22 mouse cellular contexts compared by ENCODE assay signal in the genomic region with DNA sequence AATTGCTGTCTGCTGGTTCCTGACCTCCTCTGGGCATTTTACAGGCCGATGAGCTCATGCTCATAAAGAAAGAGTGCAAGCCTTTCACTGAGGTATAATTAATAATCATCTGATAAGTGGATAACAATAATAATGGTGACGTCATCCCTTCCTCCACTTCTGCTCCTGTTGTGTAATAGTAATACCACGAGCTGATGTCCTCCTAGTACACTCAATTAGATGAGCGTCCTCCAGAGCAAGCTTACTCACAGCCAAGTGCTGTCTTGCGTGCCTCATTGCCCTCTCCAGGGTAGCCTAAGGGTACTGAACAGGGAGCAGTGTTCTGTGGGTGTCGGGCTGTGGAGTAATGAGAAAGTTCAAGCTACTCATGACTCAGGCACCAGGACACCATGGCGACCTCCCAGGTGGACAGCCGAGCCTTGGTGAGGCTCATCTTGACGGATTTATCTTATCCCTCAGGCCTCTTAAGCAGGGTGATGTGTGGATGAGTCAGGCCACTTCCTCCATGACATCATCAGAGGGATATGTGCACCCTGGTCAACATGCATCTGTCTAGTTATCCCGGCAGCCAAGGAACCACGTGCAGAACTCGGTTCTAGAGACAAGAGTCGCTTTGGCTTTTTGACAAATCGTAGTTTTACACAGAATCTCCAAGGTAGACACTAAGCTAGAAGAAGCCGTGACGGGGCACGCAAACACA.
DNase-seq lines count a peak whose midpoint lies in the region; ATAC-seq and TF ChIP-seq lines count a peak whose summit lies in the region.
"Had no signal": no experiment of that assay in that cellular context is flagged by ENCODE, and none has a peak within 500 bp of the region (broad histone marks: within the 10 kb centered on the region; RNA-seq: fewer than 3 reads in every experiment).

No protein-coding gene starts in this region.

- H3K4me2 ChIP-seq in intestine, postnatal 0 days (replicated peaks; ENCODE audit: low read depth): no peak overlapping the region
- no peak overlapping the region for H3K4me2 ChIP-seq in intestine, embryonic 16.5 days (ENCODE audit: low read depth, low read length)
- no peak overlapping the region for H3K4me2 ChIP-seq in stomach, postnatal 0 days (replicated peaks; ENCODE audit: low read depth)
- H3K4me2 ChIP-seq: embryonic facial prominence, embryonic 15.5 days; heart, embryonic 13.5 days; hindbrain, embryonic 12.5 days; liver, embryonic 11.5 days; midbrain, embryonic 13.5 days had no signal

- H3K36me3 ChIP-seq in intestine, postnatal 0 days (ENCODE audit: control insufficient read depth, insufficient read depth): no peaks in the 10 kb centered on the region
- no peaks in the 10 kb centered on the region for H3K36me3 ChIP-seq in intestine, embryonic 16.5 days (ENCODE audit: control insufficient read depth, insufficient read depth, low read length)
- H3K36me3 ChIP-seq in stomach, postnatal 0 days (ENCODE audit: control insufficient read depth, insufficient read depth, low read length): no peaks in the 10 kb centered on the region
- H3K36me3 ChIP-seq: embryonic facial prominence, embryonic 15.5 days; heart, embryonic 13.5 days; hindbrain, embryonic 12.5 days; midbrain, embryonic 13.5 days had no signal

- H3K9ac ChIP-seq in intestine, postnatal 0 days (ENCODE audit: low read depth, low read length): no peak overlapping the region
- no peak overlapping the region for H3K9ac ChIP-seq in intestine, embryonic 16.5 days (ENCODE audit: low read depth, low read length)
- no peak overlapping the region for H3K9ac ChIP-seq in stomach, postnatal 0 days (ENCODE audit: low read length)
- H3K9ac ChIP-seq: embryonic facial prominence, embryonic 15.5 days; heart, embryonic 13.5 days; hindbrain, embryonic 12.5 days; midbrain, embryonic 13.5 days had no signal

- no peaks in the 10 kb centered on the region for H3K27me3 ChIP-seq in intestine, postnatal 0 days (replicated peaks; ENCODE audit: control insufficient read depth, insufficient read depth, low read length)
- H3K27me3 ChIP-seq in intestine, embryonic 16.5 days (replicated peaks; ENCODE audit: control insufficient read depth, insufficient read depth, low read length): no peaks in the 10 kb centered on the region
- no peaks in the 10 kb centered on the region for H3K27me3 ChIP-seq in stomach, postnatal 0 days (ENCODE audit: control insufficient read depth, insufficient read depth, low read length)
- H3K27me3 ChIP-seq: embryonic facial prominence, embryonic 15.5 days; heart, embryonic 13.5 days; hindbrain, embryonic 12.5 days; midbrain, embryonic 13.5 days had no signal

- no peaks in the 10 kb centered on the region for H3K9me3 ChIP-seq in intestine, postnatal 0 days (ENCODE audit: control insufficient read depth)
- no peaks in the 10 kb centered on the region for H3K9me3 ChIP-seq in intestine, embryonic 16.5 days (ENCODE audit: control insufficient read depth, low read length)
- H3K9me3 ChIP-seq in stomach, postnatal 0 days (ENCODE audit: control insufficient read depth, low read length): no peaks in the 10 kb centered on the region
- H3K9me3 ChIP-seq: embryonic facial prominence, embryonic 15.5 days; heart, embryonic 13.5 days; hindbrain, embryonic 12.5 days; midbrain, embryonic 13.5 days had no signal

- H3K27ac ChIP-seq in intestine, postnatal 0 days (ENCODE audit: low read depth, low read length): no peak overlapping the region; the same call in 1 of the 2 replicates
- H3K27ac ChIP-seq in intestine, embryonic 16.5 days (ENCODE audit: low read length): no peak overlapping the region
- 0 out of 2 replicates have a peak overlapping the region, but pooled peaks have one; percentile 45 for H3K27ac ChIP-seq in stomach, postnatal 0 days (replicated peaks)
- H3K27ac ChIP-seq: embryonic facial prominence, embryonic 15.5 days; heart, embryonic 13.5 days; hindbrain, embryonic 12.5 days; kidney, postnatal 0 days; midbrain, embryonic 13.5 days had no signal

- no peak for TF ChIP-seq EP300 in stomach, postnatal 0 days (optimal IDR thresholded peaks at IDR 0.05)

- H3K4me3 ChIP-seq in intestine, postnatal 0 days (ENCODE audit: low read depth, low read length): no peak overlapping the region
- H3K4me3 ChIP-seq in intestine, embryonic 16.5 days (ENCODE audit: low read length): no peak overlapping the region
- no peak overlapping the region for H3K4me3 ChIP-seq in stomach, postnatal 0 days (ENCODE audit: low read depth, low read length)
- H3K4me3 ChIP-seq: embryonic facial prominence, embryonic 15.5 days; heart, embryonic 13.5 days; hindbrain, embryonic 12.5 days; midbrain, embryonic 13.5 days had no signal

- no peaks in the 10 kb centered on the region for H3K4me1 ChIP-seq in intestine, postnatal 0 days (replicated peaks; ENCODE audit: control insufficient read depth, insufficient read depth, low read length)
- H3K4me1 ChIP-seq in intestine, embryonic 16.5 days (ENCODE audit: control insufficient read depth, insufficient read depth, low read length): no peaks in the 10 kb centered on the region
- no peaks in the 10 kb centered on the region for H3K4me1 ChIP-seq in stomach, postnatal 0 days (replicated peaks; ENCODE audit: control insufficient read depth, insufficient read depth)

- peak; percentile 82 for ATAC-seq in intestine, postnatal 0 days
- no peak for ATAC-seq in intestine, embryonic 16.5 days
- peak; percentile 45; the same call in 1 of the 2 replicates for ATAC-seq in stomach, postnatal 0 days (ENCODE audit: low FRiP score, low TSS enrichment)
- ATAC-seq: forebrain, embryonic 16.5 days; midbrain, embryonic 13.5 days had no signal

- TF ChIP-seq CTCF in intestine, postnatal 0 days (IDR thresholded peaks at IDR 0.05; ENCODE audit: low read depth): no peak
- TF ChIP-seq CTCF in stomach, postnatal 0 days (IDR thresholded peaks at IDR 0.05; ENCODE audit: low read depth): no peak

- WGBS in intestine, postnatal 0 days: 76% methylated on average over 17 of the region's 17 CpGs
- WGBS in intestine, embryonic 16.5 days: 81% methylated on average over 17 of the region's 17 CpGs
- 82% methylated on average over 17 of the region's 17 CpGs for WGBS in stomach, postnatal 0 days

- DNase-seq in adrenal gland, adult (ENCODE audit: inconsistent age in 2 of 2, low spot score in 1 of 2): peak; percentile 27 to 38
- no peak for DNase-seq in adrenal gland, adult 18-20 months (ENCODE audit: low spot score in 2 of 2)
- peak; percentile 45 for DNase-seq in Muller cell, postnatal 12 days (ENCODE audit: inconsistent ontology term)
- no peak for DNase-seq in stomach, postnatal 0 days (ENCODE audit: low spot score)
- DNase-seq in adipocyte (ENCODE audit: low spot score): no peak
- DNase-seq in frontal cortex, postnatal 25 days (ENCODE audit: low spot score in 2 of 2): no peak
- DNase-seq: cerebellum, adult 8-10 months; gastrocnemius, postnatal 14 days; heart, adult 18-20 months; heart, postnatal 14 days; kidney, adult 2 months; lung, adult 18-20 months; lung, postnatal 14 days had no signal

Comparison
In these comparisons a context has a peak if more than half of its experiments do, and no peak if none do; other contexts are left out.
1. DNase-seq: peak in adrenal gland, adult (2 of 2) and Muller cell, postnatal 12 days (single experiment); none in adrenal gland, adult 18-20 months (0 of 2), stomach, postnatal 0 days (single experiment), adipocyte (single experiment) and frontal cortex, postnatal 25 days (0 of 2).